Mouse (Mus musculus) activated CD4-positive, CD25-positive, alpha-beta regulatory T cell, adult 9 weeks (primary cell): Measurements from ENCODE around the gene Usp17lc. TPM values are rescaled to one million over a fixed set of nuclear protein-coding genes. Genes with fewer than 3 reads are reported as not detected.

Experiments
- polyA plus RNA-seq: library from polyadenylated mRNA; unstranded; fragments of 100-300 nt; shearing (Covaris generic); gene quantifications from one replicate; pipeline ENCODE4 v1.2.1, GENCODE M21; 2017

The Usp17lc gene
- not detected for polyA plus RNA-seq

DNA sequence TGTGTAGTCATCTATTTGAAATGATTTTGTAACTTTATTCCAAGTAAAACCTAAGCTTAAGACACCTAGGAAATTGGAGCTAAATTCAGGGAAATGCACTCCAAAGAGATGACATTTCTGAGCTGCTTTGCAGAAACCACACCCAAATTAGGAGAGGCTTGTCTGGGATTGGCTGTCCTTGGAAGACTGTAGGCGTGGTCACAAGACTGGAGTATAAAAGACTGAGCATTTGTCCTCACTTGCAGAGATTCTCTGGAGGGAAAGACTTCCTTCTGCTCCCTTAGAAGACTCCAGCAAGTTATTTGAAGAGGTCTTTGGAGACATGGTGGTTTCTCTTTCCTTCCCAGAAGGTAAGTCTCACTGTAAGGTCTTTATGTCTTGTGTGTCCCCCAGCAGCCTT, at the start of gene Usp17lc:
Usp17lc (plus strand) TSS at position 301 of the 400 bp plus-strand sequence.

DNA sequence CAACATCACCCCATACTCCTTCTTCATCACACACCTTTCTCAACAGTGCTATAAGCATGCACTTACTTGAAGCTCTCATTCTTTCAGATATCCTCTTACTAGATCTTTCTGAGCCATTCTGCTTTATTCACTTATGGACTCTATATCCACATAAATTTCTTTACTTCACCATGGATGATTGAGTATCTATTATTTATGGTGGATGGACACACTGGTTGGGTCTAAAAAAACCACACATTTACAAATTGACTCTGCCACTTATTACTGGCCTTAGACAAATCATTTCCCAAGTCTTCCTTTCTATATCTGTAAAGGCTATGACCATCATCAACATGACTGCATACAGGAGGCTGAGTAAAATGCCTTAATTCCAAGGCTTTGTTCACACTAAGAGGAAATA, 28.8 kb upstream of the Usp17lc start, which contains the start of gene Olfr603:
Olfr603 (minus strand) TSS at position 101 of the 400 bp plus-strand sequence.

DNA sequence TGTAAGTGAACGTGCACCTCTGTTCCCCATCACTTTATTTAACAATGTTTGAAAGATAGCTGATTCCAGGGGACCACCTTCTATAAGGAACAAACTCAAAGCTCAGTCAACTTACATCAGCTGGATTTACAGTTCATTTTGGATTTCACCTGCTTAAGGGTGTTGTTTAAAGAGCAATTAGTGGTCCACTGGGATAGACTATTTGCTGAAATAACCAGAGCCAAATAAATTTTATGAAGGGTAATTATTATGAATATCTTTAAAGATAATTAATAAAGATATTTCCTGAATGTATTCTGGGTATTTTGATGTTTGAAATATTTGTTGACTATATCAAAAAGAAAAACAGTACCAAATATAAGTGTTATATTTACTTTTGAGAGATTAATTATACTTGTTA, 30.5 kb downstream of the Usp17lc start, which contains the start of gene Olfr605:
Olfr605 (minus strand) TSS at position 101 of the 400 bp plus-strand sequence.

DNA sequence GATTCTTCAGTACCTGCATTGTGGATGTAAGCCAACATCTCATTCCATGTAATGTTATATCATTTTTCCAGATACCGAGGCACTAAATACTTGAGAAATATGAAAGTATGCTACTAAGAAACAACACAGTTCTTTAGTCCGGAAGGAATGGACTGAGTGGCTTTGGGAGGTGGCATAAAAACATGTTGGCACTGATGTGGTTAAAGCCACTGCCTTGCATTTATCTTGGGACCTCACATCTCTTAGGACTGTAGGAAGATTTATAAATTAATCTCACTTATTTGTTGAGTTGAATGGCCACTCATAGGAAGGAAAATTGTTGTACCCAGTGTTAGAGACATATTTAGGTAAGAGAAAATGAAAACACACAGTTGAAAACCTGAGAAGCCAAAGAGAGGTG, 33.9 kb downstream of the Usp17lc start, which contains the start of gene Olfr606:
Olfr606 (plus strand) TSS at position 301 of the 400 bp plus-strand sequence.

Other genes with a start within 250 kb of the Usp17lc start
- gene Olfr591, start 236.7 kb upstream of the Usp17lc start, polyA plus RNA-seq, result not detected
- not detected for gene Olfr592, start 230.3 kb upstream of the Usp17lc start, polyA plus RNA-seq
- gene Olfr593, start 203.2 kb upstream of the Usp17lc start, polyA plus RNA-seq, result not detected
- gene Olfr594, start 198.1 kb upstream of the Usp17lc start, polyA plus RNA-seq, result not detected
- not detected for gene Usp17ld, start 162.6 kb upstream of the Usp17lc start, polyA plus RNA-seq
- not detected for gene Olfr596, start 109.4 kb upstream of the Usp17lc start, polyA plus RNA-seq
- not detected for gene Olfr597, start 98.8 kb upstream of the Usp17lc start, polyA plus RNA-seq
- not detected for gene Olfr598, start 91.5 kb upstream of the Usp17lc start, polyA plus RNA-seq
- gene Olfr599, start 79.2 kb upstream of the Usp17lc start, polyA plus RNA-seq, result not detected
- gene Olfr600, start 65.4 kb upstream of the Usp17lc start, polyA plus RNA-seq, result not detected
- not detected for gene Olfr601, start 52.4 kb upstream of the Usp17lc start, polyA plus RNA-seq
- not detected for gene Olfr603, start 28.9 kb upstream of the Usp17lc start, polyA plus RNA-seq
- gene Olfr605, start 30.4 kb downstream of the Usp17lc start, polyA plus RNA-seq, result not detected
- not detected for gene Olfr606, start 34.0 kb downstream of the Usp17lc start, polyA plus RNA-seq
- 0.13 TPM for gene Olfr607, start 49.1 kb downstream of the Usp17lc start, polyA plus RNA-seq
- gene Olfr608, start 54.8 kb downstream of the Usp17lc start, polyA plus RNA-seq, result not detected
- gene Olfr609, start 83.0 kb downstream of the Usp17lc start, polyA plus RNA-seq, result not detected
- gene Olfr610, start 97.0 kb downstream of the Usp17lc start, polyA plus RNA-seq, result not detected
- gene Olfr611, start 105.8 kb downstream of the Usp17lc start, polyA plus RNA-seq, result not detected
- gene Olfr612, start 127.6 kb downstream of the Usp17lc start, polyA plus RNA-seq, result not detected
- 0.05 TPM for gene Olfr613, start 133.0 kb downstream of the Usp17lc start, polyA plus RNA-seq
- gene Olfr615, start 141.0 kb downstream of the Usp17lc start, polyA plus RNA-seq, result not detected
- not detected for gene Olfr616, start 154.1 kb downstream of the Usp17lc start, polyA plus RNA-seq
- not detected for gene Olfr617, start 158.0 kb downstream of the Usp17lc start, polyA plus RNA-seq
- gene Olfr618, start 175.0 kb downstream of the Usp17lc start, polyA plus RNA-seq, result not detected
- not detected for gene Olfr619, start 185.5 kb downstream of the Usp17lc start, polyA plus RNA-seq
- gene Olfr620, start 197.5 kb downstream of the Usp17lc start, polyA plus RNA-seq, result not detected
- not detected for gene Olfr622, start 227.6 kb downstream of the Usp17lc start, polyA plus RNA-seq
- gene Olfr623, start 248.6 kb downstream of the Usp17lc start, polyA plus RNA-seq, result not detected